Mouse (Mus musculus) layer of hippocampus, adult 8-10 months (tissue): ENCODE measurements at regions not wholly inside any gene's neighbourhood (a gene's known extent, or its start where the extent isn't known, plus 50 kb on each side); places are given as distances from the start of the nearest gene placed in this dataset.

Experiments
- DNase-seq, 2 experiments: peaks; one replicate each; pipeline ENCODE4 v3.0.0; 2022; ENCODE audit warnings: low spot score in 2 of 2

DNA sequence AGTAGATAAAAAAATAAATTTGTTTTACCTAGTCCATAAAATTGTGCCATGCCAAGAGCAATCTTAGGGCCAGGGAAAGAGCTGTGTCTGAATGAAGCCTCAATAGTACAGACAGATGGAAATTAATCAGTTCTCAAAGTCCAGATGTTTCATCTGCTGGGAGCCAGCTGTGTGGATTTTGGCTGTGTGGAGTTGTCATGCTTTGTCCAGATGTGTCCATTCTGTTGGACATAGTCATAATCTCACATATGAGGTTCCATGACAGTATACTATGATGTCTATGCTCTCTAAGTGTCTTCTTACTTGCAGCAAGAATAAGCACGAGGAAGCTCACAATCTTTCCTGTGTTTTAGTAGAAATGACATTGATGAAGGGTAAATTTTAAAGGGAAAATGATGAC is 105.8 kb upstream of the 4933415F23Rik start:
- DNase-seq, result no peak

DNA sequence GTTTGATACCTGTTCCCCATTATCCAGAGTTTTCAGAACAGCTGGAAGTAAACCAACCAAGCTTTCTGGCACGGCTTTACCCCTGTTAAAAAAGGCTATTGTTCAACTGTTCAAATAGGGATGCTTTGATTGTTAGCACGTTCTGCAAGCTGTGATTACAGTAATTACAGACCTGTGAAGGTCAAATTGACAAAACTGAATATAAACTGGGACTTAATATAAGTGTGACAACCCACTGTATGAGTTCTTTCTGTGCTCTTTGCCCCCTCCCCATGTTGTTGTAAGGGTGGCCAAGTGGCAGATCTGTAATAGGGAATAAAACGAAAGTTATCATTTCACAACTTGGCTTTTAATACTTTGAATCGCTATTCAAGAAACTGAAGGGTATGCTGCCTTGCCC is 105.0 kb upstream of the 4933415F23Rik start:
- DNase-seq, result no peak

DNA sequence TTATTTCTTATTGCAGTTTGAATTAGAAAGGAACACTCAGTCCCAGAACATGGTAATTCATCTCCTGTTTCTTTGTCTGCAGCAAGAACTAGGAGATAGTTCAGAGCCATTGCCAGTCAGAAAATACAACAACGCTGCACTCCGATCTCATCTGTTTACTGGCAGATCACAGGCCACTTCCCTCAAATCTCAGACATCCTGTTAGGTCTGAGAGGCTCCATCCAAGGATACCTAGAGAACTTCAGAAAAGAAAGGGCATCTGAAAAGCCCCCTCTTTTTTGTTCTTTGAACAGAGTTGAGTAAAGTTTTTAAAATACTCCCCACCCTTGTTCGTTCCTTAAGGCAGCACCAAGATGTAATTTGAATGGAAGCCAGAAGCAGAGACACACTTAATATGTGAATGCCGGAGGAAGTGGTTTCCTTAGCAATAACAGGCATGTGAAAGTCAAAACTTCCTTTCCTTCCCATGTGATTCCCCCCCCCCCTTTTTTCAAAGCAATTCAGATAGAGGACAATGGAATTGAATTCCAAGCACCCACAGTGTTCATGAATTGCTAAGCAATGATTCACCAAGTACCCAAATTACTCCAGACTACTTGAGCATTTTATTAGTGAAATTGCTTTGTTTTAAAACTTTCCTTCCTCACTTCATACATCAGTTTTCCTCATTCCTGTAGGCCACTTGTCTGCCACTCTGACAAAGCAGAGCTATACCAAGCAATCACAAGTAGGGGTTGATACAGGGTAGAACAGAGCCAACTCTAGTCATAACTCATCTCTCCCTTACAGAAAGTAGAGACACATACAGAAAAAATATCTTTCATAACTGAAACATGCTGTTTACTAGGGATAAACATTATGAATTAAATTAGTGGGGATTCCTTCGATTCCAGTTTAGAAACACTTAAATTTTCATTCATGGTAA is 100.7 kb upstream of the 4933415F23Rik start:
- DNase-seq, result no peak

DNA sequence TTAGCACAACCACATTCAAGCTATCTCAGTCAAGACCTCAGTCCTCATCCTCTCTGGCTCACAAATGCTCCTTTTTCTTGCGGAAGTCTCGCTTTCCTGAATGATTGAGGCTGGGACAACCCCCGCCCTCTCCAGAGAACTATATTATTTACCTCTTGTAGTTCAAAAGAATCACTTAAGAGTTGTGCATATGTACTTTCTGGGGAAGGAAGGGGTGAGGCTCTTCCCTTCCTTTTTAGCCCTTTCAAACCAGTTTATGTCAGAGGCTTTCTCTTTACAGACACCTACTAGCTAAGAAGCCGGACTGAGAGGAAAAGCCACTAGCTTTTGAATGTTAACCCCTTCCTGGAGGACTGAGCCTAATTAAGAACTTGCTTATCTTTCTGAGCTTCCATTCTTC is 98.4 kb upstream of the 4933415F23Rik start:
- no peak for DNase-seq

DNA sequence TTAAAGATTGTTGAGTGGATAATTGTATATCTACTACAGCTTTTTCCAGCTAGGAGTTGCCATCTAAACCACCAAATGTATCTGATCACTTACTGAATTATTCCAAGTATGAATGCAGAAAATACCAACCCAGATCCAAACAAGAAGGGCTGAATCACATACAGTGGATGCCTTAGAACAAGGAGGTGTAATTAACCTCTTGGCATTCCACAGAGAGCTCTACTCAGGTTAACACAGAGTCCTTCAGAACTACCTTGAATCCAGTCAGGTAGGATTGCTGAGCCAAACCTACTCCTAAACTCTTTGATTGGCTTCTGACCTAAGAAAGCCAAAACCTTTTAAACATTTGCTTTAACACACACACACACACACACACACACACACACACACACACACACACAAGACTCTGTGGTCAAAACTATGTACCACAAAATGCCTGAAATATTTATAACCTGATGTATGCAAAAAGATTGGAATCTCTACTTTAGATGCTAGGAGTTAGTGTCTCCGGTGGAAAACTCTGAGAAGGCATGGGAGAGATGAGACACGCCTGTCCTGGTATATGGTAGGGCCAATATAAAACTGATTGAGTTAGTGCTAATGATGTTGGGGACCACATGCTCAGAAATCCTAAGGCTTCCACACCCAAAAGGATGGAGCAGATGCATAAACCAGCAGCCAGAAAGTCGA is 88.4 kb upstream of the 4933415F23Rik start:
- DNase-seq, result no peak

DNA sequence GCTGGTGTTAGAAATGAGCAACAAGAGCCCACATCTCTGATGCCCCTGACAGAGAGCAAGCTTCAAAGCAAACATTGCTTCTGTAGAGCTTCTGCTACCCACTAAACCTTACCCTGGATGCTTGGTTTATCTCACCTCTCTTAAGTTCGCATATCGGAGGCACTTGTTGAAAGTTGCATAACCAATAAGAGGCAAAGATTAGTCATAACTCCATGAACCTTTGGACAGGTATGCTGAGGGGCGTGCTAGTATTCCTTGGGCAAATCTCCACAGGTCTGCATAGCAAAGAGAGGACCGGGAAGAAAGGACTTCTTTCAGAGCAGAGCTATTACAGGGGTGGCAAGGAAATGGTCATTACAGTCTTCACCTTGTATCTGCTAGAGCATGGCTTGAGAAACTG is 87.7 kb upstream of the 4933415F23Rik start:
- DNase-seq, result no peak

DNA sequence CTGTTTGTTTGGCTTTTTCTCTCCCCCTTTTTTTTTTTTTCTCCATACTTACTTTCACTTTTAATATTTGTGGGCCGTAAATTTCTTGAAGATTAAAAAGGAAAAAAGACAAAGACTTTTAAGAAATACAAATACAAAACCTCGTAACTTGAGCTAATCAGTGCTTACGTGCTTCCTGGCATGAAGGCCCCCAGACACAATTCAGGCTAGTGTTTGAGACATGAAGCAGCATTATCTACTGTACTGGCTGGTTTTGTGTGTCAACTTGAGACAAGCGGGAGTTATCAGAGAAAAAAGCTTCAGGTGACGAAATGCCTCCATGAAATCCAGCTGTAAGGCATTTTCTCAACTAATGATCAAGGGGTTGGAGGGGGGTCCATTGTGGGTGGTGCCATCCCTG is 86.2 kb upstream of the 4933415F23Rik start:
- no peak for DNase-seq

DNA sequence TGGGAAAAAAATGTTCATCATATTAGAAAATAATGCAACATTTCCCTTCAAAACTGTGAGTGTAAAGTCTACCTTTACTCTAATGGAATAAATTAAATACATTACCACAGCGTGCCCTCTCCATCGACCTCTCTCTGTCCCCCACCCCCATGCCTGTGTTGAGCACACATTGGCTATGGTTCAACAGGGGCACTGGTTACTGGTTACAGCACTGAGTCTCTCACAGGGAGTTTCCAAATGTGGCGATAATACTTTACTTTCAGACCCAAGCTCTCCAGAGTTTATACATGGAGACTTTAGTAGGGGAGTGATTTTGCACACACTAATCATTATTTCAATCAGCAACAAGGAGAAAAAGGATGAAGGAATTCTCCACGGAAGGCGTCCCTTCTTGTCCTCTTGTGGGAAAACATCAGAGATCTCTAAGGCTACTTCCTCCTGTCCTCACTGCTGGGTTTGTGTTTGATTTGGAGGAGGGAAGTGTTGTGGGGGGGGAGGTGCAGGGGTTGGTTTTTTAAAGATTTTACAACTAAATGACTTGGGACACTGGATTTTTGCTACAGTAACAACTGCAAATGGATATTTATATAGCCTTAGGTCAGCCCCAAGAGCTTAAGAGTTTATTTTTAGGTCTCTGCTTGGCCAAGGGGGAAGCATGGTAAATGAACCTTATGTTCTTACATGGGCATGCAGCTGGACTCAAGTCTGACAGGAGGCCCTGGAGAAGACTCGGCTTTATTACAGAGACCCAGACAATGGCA is 85.6 kb upstream of the 4933415F23Rik start:
- DNase-seq, result no peak

DNA sequence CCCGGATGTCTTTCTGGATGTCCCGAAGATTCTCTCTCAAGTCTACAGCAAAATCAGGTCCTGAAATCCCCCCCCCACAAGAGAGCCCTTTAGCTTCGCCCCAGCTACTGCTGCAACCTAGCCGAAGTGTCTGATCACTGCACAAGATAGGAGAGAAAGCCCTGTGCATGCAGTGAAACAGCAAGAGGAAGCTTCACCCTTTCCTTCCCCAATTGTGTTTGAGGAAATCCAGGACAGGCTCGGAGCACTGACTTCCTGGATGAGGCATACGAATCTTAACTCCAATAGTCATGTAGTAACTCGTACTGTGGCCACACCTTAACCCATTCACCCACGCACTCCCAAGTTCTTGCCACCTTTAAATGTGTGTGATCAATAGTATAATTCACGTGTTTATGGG is 82.7 kb upstream of the 4933415F23Rik start:
- no peak for DNase-seq

DNA sequence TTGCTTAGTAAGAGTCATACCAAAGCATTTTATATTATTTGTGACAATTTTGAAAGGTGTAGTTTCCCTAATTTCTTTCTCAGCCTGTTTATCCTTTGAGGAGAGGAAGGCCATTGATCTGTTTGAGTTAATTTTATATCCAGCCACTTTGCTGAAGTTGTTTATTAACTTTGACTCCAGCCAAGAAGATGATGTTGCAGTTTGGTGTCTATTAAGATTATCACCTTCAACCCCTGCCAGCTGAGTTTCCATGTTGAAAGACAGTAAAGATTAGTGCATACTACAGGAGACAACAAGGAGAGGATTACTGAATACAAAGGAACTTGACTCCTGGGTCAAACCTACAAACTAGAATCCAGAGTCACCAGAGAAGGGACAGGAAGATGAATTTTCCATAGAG is 80.5 kb upstream of the 4933415F23Rik start:
- no peak for DNase-seq

DNA sequence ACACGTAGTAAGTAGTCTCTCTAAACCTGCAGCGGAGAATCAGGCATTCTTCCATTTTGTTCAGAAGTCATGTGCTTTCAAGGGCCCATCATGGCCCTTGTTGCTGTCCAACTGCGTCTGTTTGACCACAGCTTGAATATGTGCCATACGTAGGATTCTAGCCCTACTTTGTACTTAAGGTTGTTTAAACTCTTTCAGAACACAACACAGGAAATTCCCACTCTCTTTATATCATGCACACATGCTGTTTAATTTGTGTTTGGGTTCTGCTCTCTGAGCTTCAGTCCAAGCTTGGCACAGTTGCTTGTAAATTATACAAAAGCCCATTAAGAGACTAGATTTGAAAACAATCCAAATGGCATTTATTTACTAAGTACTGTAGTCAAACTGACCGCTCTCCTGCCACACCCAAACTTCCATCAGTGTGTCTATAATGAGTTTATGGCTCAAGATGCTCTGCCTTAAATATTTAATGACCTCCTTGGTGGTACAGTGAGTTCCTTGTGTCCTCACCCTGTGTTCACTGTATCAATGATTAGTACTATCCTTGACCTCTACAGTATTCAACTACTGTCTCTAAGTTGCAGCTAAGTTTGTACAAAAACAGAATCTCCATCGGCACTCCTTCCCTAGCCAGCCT is 76.4 kb upstream of the 4933415F23Rik start:
- DNase-seq, result no peak

DNA sequence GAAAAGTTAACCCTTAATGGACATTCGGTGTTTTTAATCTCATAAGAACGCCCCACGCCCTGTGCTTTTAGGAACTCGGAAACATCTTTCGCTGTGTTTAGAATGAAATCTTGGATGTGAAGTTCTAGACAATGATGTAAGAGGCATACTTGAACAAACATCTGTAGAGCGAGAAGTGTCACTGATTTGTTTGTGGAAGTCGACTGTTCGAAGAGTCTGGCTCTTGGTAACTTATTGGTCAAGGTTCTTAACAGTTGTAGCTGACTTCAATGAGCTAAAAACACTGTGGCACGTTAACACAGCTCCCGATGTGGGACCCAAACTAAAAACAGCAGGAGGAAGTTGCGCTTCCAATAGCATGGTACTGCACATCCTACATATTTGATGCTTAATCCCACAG is 72.0 kb upstream of the 4933415F23Rik start:
- DNase-seq, result no peak

DNA sequence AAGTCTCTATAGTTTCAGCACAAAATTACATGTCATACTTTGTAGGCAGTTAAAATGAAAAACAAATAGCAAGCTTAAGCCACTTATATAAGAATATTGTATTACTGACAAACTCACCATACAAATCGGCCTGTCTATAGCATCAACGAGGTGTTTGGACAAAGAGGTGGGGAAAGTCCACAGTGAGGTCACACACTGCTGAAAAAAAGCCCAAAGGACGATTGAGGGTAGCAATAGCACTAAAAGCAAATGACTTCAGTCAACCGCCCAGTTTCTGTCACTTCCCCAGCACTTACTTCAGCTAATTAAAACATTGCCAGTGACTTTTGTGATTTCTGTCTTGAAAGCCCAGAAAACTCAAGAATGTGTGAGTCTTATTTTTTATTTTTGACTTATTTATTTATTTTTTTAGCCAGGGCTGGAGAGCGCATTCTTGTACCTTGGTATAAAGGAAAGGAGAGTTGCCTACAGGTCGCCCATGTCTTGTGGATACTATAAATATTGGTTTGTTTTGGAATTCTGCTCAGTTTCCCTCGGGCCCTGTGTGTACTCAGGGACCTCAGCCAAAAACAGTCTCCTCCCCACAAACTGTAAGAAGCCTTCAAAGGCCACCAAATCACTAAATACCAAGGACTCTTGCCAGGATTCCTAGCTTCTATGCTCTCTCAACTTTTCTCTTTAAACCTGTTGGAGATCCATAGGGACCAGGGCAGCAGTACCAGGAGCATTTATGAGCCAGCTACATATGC is 71.2 kb upstream of the 4933415F23Rik start:
- DNase-seq, result no peak

DNA sequence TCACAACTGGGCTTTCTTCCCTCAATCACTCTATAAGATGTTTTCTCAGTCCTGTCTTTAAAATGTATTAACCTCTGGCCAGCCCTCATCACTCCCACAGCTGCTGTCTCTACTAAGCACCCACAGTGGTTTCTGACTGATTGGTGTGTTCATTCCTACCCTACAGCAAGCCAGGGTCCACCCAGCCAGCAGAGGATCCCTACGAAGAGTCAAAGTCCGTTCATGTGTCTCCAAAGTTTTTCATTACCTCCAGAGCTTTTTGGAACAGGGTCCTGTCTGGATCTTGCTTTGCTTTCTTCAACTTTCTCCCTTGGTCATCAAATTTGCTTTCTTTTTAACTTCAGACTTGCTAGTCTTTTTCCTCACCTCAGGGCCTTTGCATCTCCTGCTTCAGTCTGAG is 69.3 kb upstream of the 4933415F23Rik start:
- DNase-seq, result no peak

DNA sequence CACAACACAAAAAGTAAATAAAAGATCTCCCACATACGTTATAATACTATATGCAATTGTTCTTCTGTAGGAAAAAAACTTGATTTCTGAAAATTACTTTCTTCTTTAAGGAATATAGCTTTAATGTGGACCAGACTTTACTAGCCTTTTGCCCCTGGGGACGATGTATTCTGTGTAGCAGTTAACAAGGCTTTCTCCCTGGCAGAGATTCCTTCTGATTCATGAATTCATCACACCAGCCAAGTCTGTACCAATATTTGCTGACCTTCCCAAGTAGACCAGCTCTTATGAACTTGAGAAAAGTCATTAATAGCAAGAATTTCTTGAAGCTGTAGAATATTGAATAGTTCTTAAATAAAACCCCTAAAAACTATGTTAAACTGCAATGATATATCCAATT is 68.7 kb upstream of the 4933415F23Rik start:
- DNase-seq, result no peak

DNA sequence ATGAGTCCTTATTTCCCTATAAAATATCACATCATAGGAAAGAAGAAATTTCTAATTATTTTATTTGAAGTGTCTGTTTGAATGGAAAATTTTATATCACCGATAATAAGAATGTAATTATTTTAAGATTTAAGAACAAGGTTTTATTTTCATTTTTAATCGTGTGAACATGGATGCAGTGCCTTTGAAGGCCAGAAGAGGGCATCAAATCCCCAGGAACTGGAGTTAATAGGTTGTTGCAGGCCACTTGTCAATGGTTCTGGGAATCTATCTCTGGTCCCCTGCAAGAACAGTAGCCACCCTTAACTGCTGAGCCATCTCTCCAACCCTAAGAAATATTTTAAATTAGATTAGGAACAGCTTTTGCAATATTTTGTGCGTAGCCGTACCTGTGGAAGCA is 66.5 kb upstream of the 4933415F23Rik start:
- DNase-seq, result no peak

DNA sequence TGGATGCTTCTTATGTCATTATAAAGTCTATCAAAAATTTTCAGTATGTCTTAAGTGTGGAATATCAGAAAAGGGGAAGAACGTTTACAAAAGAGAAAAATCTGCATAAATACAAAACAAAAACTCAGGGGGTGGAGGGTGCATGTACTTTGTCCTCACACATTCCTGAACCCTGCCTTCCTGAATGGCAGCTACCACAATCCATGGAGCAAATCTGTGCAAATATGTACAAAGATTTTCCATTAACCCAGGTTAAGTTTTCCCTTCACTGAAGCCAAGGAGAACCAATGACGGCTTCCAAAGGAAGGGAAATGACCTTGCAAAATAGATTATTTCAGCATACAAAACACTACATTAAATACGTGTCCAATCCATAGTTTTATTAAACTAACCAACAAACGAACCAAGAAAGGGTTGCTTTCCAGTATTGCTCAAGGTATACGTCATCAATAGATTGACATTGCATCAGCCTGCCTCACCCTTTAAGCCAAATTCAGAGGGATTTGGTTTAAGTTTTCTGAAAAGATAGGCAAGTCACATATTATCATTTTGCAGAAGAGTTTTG is 61.4 kb upstream of the 4933415F23Rik start:
- DNase-seq, result no peak

DNA sequence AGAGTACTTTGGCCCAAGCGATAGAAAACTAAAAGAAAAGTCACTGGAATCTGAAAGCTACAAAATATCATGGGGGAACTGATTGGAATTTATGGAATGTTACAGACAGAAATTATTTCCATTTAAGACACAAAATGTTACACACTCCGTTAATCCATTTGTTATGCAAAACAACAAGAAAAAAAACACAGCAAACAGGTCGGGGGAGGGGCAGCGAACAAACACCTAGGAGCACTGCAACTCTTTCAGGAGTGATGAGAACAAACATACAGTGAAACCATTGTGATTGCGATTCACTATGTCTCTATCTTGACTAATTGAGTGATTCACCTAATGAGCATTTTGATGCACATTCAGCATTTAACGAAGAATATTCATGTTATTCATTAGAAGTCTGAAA is 60.7 kb upstream of the 4933415F23Rik start:
- no peak for DNase-seq
